Comparison of ENCODE assay signal across 8 mouse cellular contexts in the genomic region with DNA sequence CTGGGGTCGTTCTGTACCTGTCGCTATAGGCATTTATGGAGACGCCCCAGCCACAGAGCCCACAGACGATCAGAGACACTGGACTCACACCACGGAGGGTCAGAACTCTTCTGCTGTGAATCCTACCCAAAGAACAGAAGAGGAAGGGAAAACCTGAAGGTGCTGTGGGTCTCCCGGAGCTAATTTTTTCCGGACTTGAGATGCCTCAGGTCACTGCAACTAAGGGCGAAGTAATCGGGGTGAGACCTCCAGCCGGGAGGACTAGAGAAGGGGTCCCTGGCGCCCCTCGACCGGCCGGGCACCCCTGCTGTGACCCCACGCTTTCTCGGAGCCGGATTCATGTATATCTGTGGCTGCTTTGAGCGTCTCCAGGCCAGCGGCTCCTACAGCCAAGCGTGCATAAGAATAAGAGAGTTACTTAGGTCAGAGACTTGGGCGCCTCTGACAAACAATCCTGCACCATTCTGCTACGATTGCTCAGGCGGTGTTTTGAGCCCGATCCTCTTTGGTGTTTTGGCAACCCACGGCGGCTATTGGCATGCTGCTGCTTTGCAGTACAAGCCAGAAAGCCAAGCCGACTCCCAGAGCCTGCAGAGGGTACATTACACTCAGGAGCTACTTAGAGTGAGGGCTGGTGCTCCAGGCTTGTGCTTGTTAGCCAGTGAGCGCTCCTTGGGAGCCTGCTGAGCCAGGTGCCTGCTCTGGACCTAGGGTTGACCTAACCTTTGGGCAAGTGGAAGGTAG. TPM values are rescaled to one million over a fixed set of nuclear protein-coding genes. Genes with fewer than 3 reads are reported as not detected.
DNase-seq lines count a peak whose midpoint lies in the region; ATAC-seq lines count a peak whose summit lies in the region.

No protein-coding gene starts in this region.

- peaks cover 3% of the 10 kb centered on the region for H3K36me3 ChIP-seq in forebrain, embryonic 15.5 days
- H3K36me3 ChIP-seq in liver, embryonic 13.5 days, result peaks cover 19% of the 10 kb centered on the region

- H3K4me2 ChIP-seq in forebrain, embryonic 15.5 days (replicated peaks), result peak overlapping the region; percentile 98
- H3K4me2 ChIP-seq in liver, embryonic 13.5 days, result peak overlapping the region; percentile 97

- 0 out of 2 replicates have a peak, but pooled peaks have one; percentile 21 for ATAC-seq in forebrain, embryonic 15.5 days (replicated peaks)
- no peak for ATAC-seq in liver, embryonic 13.5 days (ENCODE audit: low read depth)

- H3K4me3 ChIP-seq in forebrain, embryonic 15.5 days, result peak overlapping the region; percentile 89
- H3K4me3 ChIP-seq in liver, embryonic 13.5 days (replicated peaks), result peak overlapping the region; percentile 82

- H3K9me3 ChIP-seq in forebrain, embryonic 15.5 days, result no peaks in the 10 kb centered on the region
- no peaks in the 10 kb centered on the region for H3K9me3 ChIP-seq in liver, embryonic 13.5 days (replicated peaks)

- WGBS in forebrain, embryonic 15.5 days, result 1% methylated on average over 28 of the region's 28 CpGs
- WGBS in liver, embryonic 13.5 days (ENCODE audit: insufficient replicate concordance), result 3% methylated on average over 28 of the region's 28 CpGs

- DNase-seq in kidney, adult 11 months, result peak; percentile 22
- no peak for DNase-seq in kidney, adult 9 months
- peak; percentile 61 for DNase-seq in NIH3T3 (ENCODE audit: low read depth)
- peak; percentile 18 for DNase-seq in liver, embryonic 13.5 days
- no peak for DNase-seq in left cerebral cortex, adult 11 months (ENCODE audit: low spot score)
- no peak for DNase-seq in left cerebral cortex, adult 9 months (ENCODE audit: low spot score in 2 of 2)
- DNase-seq in right cerebral cortex, postnatal 10 days (ENCODE audit: low spot score in 2 of 2), result no peak

- H3K4me1 ChIP-seq in forebrain, embryonic 15.5 days, result peaks cover 28% of the 10 kb centered on the region
- peaks cover 40% of the 10 kb centered on the region for H3K4me1 ChIP-seq in liver, embryonic 13.5 days (replicated peaks)

- H3K9ac ChIP-seq in forebrain, embryonic 15.5 days (replicated peaks), result peak overlapping the region; percentile 73
- H3K9ac ChIP-seq in liver, embryonic 13.5 days, result peak overlapping the region; percentile 85

- H3K27ac ChIP-seq in forebrain, embryonic 15.5 days (replicated peaks), result no peak overlapping the region
- H3K27ac ChIP-seq in liver, embryonic 13.5 days, result peak overlapping the region; percentile 48

- H3K27me3 ChIP-seq in forebrain, embryonic 15.5 days, result no peaks in the 10 kb centered on the region
- no peaks in the 10 kb centered on the region for H3K27me3 ChIP-seq in liver, embryonic 13.5 days

RNA-seq across cellular contexts. Expression of gene Atad3a, which starts 0.6 kb away (rescaled TPM):
- polyA plus RNA-seq in forebrain, embryonic 15.5 days (2015; fragmentation: Nextera tagmentation; extraction: Ambion mirVana), result 91.0 TPM in 2 replicates
- polyA plus RNA-seq in liver, embryonic 13.5 days (2015; fragmentation: Nextera tagmentation; extraction: Ambion mirVana), result 73.2 and 75.6 TPM in 2 replicates

RNA-seq across cellular contexts. Expression of gene Vwa1, which starts 13.0 kb away (rescaled TPM):
- polyA plus RNA-seq in forebrain, embryonic 15.5 days (2015; fragmentation: Nextera tagmentation; extraction: Ambion mirVana), result 21.8 and 22.6 TPM in 2 replicates
- 0.43 and 0.45 TPM in 2 replicates for polyA plus RNA-seq in liver, embryonic 13.5 days (2015; fragmentation: Nextera tagmentation; extraction: Ambion mirVana)

RNA-seq across cellular contexts. Expression of gene Tmem88b, which starts 24.1 kb away (rescaled TPM):
- polyA plus RNA-seq in forebrain, embryonic 15.5 days (2015; fragmentation: Nextera tagmentation; extraction: Ambion mirVana), result 0.29 and 0.60 TPM in 2 replicates
- 0.08 and 0.14 TPM in 2 replicates for polyA plus RNA-seq in liver, embryonic 13.5 days (2015; fragmentation: Nextera tagmentation; extraction: Ambion mirVana)

RNA-seq across cellular contexts. Expression of gene Tmem240, which starts 26.9 kb away (rescaled TPM):
- polyA plus RNA-seq in forebrain, embryonic 15.5 days (2015; fragmentation: Nextera tagmentation; extraction: Ambion mirVana), result 10.4 TPM in 2 replicates
- 0.07 and 0.18 TPM in 2 replicates for polyA plus RNA-seq in liver, embryonic 13.5 days (2015; fragmentation: Nextera tagmentation; extraction: Ambion mirVana)

RNA-seq across cellular contexts. Expression of gene Ankrd65, which starts 28.7 kb away (rescaled TPM):
- not detected in 2 replicates for polyA plus RNA-seq in forebrain, embryonic 15.5 days (2015; fragmentation: Nextera tagmentation; extraction: Ambion mirVana)
- not detected in 2 replicates for polyA plus RNA-seq in liver, embryonic 13.5 days (2015; fragmentation: Nextera tagmentation; extraction: Ambion mirVana)

Comparison
In these comparisons a context has a peak if more than half of its experiments do, and no peak if none do; other contexts are left out.
1. DNase-seq: peak in kidney, adult 11 months (single experiment), NIH3T3 (single experiment) and liver, embryonic 13.5 days (single experiment); none in kidney, adult 9 months (single experiment), left cerebral cortex, adult 11 months (single experiment), left cerebral cortex, adult 9 months (0 of 2) and right cerebral cortex, postnatal 10 days (0 of 2).
2. RNA of gene Vwa1, which starts 13.0 kb away (polyA plus RNA-seq): 21.8 to 22.6 TPM in forebrain, embryonic 15.5 days; 0.43 to 0.45 TPM in liver, embryonic 13.5 days; every median in the first group is over 10 times any median in the second.